Mouse (Mus musculus) ES-Bruce4 (cell line): ENCODE data around the gene Zfp408. TPM values are rescaled to one million over a fixed set of nuclear protein-coding genes. Genes with fewer than 3 reads are reported as not detected.

ENCODE experiments used
- H3K27ac ChIP-seq: 2 replicates; pipeline ENCODE4 v1.5.1; 2012; ENCODE audit warnings: low read length, inconsistent platforms; ENCODE audit not compliant: insufficient read depth
- H3K27me3 ChIP-seq: 2 replicates; pipeline ENCODE4 v1.6.1; 2012; ENCODE audit warnings: mild to moderate bottlenecking, low read length, inconsistent platforms; ENCODE audit not compliant: control insufficient read depth, poor library complexity, insufficient read depth, severe bottlenecking
- H3K36me3 ChIP-seq: 2 replicates; pipeline ENCODE4 v1.6.1; 2012; ENCODE audit warnings: inconsistent platforms, mild to moderate bottlenecking, low read length, moderate library complexity; ENCODE audit not compliant: control insufficient read depth, poor library complexity, insufficient read depth, severe bottlenecking
- H3K4me1 ChIP-seq: one replicate; pipeline ENCODE4 v1.8.1; 2011; ENCODE audit warnings: low read length; ENCODE audit not compliant: control insufficient read depth, insufficient read depth
- H3K4me3 ChIP-seq: 2 replicates; pipeline ENCODE4 v1.5.1; 2011; ENCODE audit warnings: low read depth, mild to moderate bottlenecking, low read length
- H3K9ac ChIP-seq: 2 replicates; pipeline ENCODE4 v1.6.1; 2012; ENCODE audit warnings: low read depth, mild to moderate bottlenecking, inconsistent platforms; ENCODE audit not compliant: poor library complexity, severe bottlenecking
- H3K9me3 ChIP-seq: replicated peaks from 2 replicates; pipeline ENCODE4 v1.6.1; 2012; ENCODE audit warnings: mild to moderate bottlenecking, low read length, inconsistent platforms; ENCODE audit not compliant: control insufficient read depth, poor library complexity, insufficient read depth, severe bottlenecking
- CTCF ChIP-seq: IDR thresholded peaks from one replicate; pipeline ENCODE4 v1.8.1; 2011; ENCODE audit warnings: low read depth, low read length
- EP300 ChIP-seq: IDR thresholded peaks from 2 replicates; pipeline ENCODE4 v1.6.1; 2011; ENCODE audit warnings: low read depth, low read length; ENCODE audit not compliant: insufficient read depth
- POLR2A ChIP-seq: IDR thresholded peaks from one replicate; pipeline ENCODE4 v1.8.1; 2011; ENCODE audit warnings: low read length; ENCODE audit not compliant: insufficient read depth
- polyA plus RNA-seq: library from polyadenylated mRNA; stranded (reverse); fragments of >200 nt; gene quantifications from 2 replicates; pipeline ENCODE4 v1.2.4, GENCODE M21; 2011; ENCODE audit warnings: low read depth; ENCODE audit not compliant: missing spikeins, insufficient read depth, insufficient read length

Gene Zfp408
- polyA plus RNA-seq, 1 experiment = 14.9 TPM

DNA sequence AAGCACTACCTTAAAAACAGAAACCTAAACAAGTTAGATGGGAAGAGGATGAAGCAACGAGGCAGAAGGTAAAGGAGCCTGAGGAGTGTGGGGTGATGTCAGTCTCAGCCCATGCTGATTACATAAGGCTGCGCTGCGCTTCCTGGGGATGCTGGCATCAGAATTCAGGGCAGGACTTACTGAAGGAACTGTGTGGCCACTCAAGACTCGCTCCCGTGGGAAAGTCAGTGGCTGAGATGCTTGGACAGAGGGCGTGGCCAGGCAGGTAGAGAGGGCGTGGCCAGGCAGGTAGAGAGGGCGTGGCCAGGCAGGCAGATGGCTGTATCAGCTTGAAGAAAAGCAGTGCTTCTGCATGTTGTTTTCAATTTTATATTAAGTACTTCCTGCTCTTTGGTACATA is 34.3 kb upstream of the Zfp408 start:
- H3K4me3 ChIP-seq = no peak overlapping the region
- no peaks in the 10 kb centered on the region for H3K9me3 ChIP-seq
- no peak for TF ChIP-seq POLR2A
- no peaks in the 10 kb centered on the region for H3K4me1 ChIP-seq
- no peak overlapping the region for H3K9ac ChIP-seq
- no peaks in the 10 kb centered on the region for H3K27me3 ChIP-seq
- peaks cover 36% of the 10 kb centered on the region for H3K36me3 ChIP-seq
- no peak overlapping the region for H3K27ac ChIP-seq

DNA sequence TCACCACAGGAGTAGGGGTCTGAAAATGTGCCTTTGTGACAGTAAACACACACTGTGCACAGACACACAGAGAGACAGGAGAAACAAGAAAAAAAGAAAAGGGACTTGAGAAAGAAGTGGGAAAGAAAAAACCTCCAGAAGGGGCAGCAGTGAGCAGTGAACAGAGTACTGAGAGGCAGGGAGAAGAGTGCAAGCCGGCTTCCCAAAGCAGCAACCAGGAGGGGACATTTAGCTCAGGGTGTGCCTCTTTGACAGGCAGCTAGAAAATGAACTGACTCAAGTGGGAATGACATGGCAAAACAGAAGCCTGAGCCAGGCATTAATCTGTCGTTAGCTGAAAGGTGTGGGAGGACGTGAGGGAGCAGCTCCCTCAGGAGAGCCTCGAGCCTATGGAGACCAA is 33.3 kb upstream of the Zfp408 start:
- Histone ChIP-seq H3K9ac (no peak overlapping the region), H3K4me3 (no peak overlapping the region), H3K27ac (no peak overlapping the region), H3K9me3 (no peaks in the 10 kb centered on the region), H3K4me1 (no peaks in the 10 kb centered on the region), H3K36me3 (peaks cover 34% of the 10 kb centered on the region), H3K27me3 (no peaks in the 10 kb centered on the region)
- TF ChIP-seq POLR2A (no peak), CTCF (peak; percentile 21)

DNA sequence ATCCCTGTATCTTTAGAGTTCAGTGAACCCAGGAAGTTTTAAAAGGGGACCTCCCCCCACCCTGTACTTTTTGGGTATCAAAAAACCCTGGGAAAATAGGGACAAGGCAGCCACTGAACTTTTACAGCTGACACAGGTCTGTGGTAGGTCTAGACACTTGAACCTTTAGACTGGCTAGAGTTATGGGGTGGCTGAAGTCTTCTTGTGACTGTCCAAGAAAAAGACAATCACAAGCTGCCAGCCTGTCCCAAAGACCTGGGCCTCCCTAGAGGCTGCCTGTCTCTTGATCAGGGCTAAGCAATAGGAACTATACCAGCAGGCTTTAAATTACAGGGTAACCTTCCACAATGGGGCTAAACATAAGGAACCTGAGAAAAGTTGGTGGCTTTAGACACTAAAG is 27.4 kb upstream of the Zfp408 start:
- no peak for TF ChIP-seq EP300
- TF ChIP-seq POLR2A = no peak
- no peak for TF ChIP-seq CTCF
- Histone ChIP-seq H3K27me3 (no peaks in the 10 kb centered on the region), H3K4me1 (no peaks in the 10 kb centered on the region), H3K9ac (no peak overlapping the region), H3K4me3 (no peak overlapping the region), H3K36me3 (peaks cover 25% of the 10 kb centered on the region), H3K9me3 (no peaks in the 10 kb centered on the region), H3K27ac (no peak overlapping the region)

DNA sequence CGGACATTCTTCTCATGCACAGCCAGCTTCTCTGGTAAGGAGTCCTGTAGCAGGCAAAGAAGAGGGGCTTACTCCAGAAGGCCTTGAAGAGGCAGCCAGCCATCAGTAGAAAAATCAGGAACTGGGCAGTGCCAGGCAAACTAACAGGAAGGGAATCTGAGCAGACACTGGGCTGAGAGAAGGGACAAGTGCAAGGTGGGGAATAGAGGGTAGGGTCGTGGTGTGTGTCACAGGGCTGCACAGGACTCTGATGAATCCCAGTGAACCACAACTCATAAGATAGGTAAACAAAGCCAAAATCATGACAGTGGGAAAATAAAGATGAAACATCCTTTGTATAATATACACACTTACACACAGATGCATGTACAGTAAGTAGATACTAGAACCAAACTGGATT is 26.8 kb upstream of the Zfp408 start:
- TF ChIP-seq POLR2A (no peak), CTCF (no peak), EP300 (no peak)
- Histone ChIP-seq H3K9ac (no peak overlapping the region), H3K9me3 (no peaks in the 10 kb centered on the region), H3K36me3 (peaks cover 20% of the 10 kb centered on the region), H3K4me3 (no peak overlapping the region), H3K27me3 (no peaks in the 10 kb centered on the region), H3K27ac (no peak overlapping the region), H3K4me1 (no peaks in the 10 kb centered on the region)

DNA sequence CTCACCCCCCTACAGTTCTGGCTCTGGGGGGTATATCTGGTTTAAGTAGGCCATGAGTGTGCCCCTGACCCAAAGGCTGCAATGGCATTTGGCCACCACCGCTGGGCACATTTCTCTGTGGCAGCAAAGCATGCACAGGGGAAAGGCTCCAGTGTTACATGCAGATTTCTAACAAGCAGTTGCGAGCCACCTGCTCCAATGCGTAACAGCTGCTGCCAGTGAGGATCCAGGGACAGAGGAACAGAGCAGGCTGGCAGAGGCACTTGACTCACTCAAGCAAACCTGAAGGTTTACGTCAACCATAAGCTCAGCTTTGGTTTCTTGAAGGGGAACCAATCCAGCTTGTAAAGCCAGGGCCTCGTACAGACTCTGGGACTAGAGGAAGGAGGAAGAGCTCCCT is 25.3 kb upstream of the Zfp408 start:
- Histone ChIP-seq H3K9ac (no peak overlapping the region), H3K4me1 (no peaks in the 10 kb centered on the region), H3K36me3 (peaks cover 17% of the 10 kb centered on the region), H3K9me3 (no peaks in the 10 kb centered on the region), H3K27ac (no peak overlapping the region), H3K27me3 (no peaks in the 10 kb centered on the region), H3K4me3 (no peak overlapping the region)
- TF ChIP-seq EP300 (no peak), CTCF (no peak), POLR2A (no peak)

DNA sequence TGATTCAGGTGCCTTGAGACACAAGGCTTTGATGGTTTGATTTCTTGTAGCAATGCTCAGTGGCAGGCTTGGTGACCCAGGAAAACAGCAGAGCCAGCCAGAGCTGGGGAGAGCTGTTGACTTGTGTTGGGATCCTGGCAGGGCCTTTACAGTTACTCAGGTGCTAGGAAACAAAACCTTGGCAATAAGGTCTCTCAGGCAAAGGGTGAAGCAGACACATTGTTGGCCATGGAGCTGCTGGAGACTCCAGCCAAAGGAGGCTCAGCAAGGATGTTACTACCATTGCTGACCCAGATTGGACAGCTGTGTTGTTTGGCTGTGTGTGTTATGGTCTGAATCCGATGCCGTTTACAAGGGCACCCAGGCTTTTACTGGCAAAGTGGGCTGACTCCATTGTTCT is 24.0 kb upstream of the Zfp408 start:
- peaks cover 19% of the 10 kb centered on the region for H3K36me3 ChIP-seq

More for the DNA sequence above, 24.0 kb upstream of the Zfp408 start:
- Histone ChIP-seq H3K4me3 (no peak overlapping the region), H3K4me1 (no peaks in the 10 kb centered on the region), H3K27ac (no peak overlapping the region), H3K27me3 (no peaks in the 10 kb centered on the region), H3K9me3 (no peaks in the 10 kb centered on the region), H3K9ac (no peak overlapping the region)
- no peak for TF ChIP-seq POLR2A
